Mouse (Mus musculus) olfactory bulb, adult 2 months (tissue): Measurements from ENCODE around the gene Cobll1.

ENCODE experiments used
- CTCF ChIP-seq: fragments of 200-500 bp; IDR thresholded peaks from 2 replicates; pipeline ENCODE4 v1.5.1; 2012; ENCODE audit warnings: low read depth, mild to moderate bottlenecking, low read length, moderate library complexity; ENCODE audit not compliant: insufficient read depth
- POLR2A ChIP-seq: fragments of 200-500 bp; IDR thresholded peaks from 2 replicates; pipeline ENCODE4 v1.6.1; 2012; ENCODE audit warnings: mild to moderate bottlenecking, low read depth, low read length, moderate library complexity; ENCODE audit not compliant: insufficient read depth

- TF ChIP-seq POLR2A (no peak), CTCF (no peak)
Measured at GRCm38 (mm10) chr2:65218318-65218717, 20.9 kb downstream of the Cobll1 start.
